Mouse (Mus musculus) mammary gland, adult 2 months (tissue): ENCODE data around the gene Mx1. TPM values are rescaled to one million over a fixed set of nuclear protein-coding genes. Genes with fewer than 3 reads are reported as not detected.

Experiments
- polyA plus RNA-seq: library from polyadenylated mRNA; depleted of rRNA; stranded (reverse); fragments of >200 nt; gene quantifications from 2 replicates; pipeline ENCODE4 v1.2.3, GENCODE M21; 2012; ENCODE audit warnings: low replicate concordance; rRNA removed

Gene Mx1
- polyA plus RNA-seq, result 4.0 and 7.9 TPM in 2 replicates

DNA sequence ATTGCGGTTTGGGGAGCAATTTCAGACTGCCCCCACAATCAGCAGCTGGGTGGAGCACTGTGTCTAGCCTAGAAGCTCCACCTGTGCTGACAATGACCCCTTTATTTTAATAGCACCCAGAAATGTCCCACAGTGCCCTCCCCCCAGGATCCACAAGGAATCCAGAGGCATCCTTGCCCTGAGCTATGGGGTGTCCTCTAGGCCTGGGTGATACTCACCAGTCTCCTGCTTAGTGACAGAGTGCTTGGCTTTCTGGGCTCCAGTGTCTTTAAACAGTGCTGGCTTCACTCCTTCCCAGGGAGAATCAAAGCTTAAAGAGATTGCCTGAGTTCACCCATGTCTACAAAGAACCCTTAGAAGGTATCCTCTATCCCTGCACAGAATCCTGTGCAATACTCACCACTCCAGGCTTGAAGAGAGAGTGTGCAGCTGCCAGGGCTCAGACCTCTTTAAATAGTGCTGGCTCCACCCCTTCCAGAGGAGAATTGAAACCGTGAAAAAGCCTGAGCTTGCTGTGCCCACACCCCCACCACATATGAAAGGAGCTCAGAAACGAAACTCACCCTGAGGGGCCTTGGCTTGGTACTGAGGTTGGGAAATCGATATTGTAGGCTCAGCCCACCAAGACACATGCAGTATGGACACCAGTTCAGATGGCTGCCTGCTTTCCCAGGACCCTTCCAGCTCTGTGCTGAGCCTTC lies at the start of gene Mx1:
Mx1 (minus strand) TSS at position 427 of the 701 bp plus-strand sequence.

Other genes starting within 250 kb of the Mx1 start
- 2.8 and 3.0 TPM in 2 replicates for gene Bace2, start 106.2 kb downstream of the Mx1 start, polyA plus RNA-seq
- gene Fam3b, start 51.9 kb upstream of the Mx1 start, polyA plus RNA-seq, result 0.90 and 2.2 TPM in 2 replicates
- gene Tmprss2, start 148.3 kb upstream of the Mx1 start, polyA plus RNA-seq, result 63.8 and 125 TPM in 2 replicates